Mouse (Mus musculus) thymus, adult 18-20 months (tissue): ENCODE results near the gene Tfeb.

ENCODE experiments used
- DNase-seq, 2 experiments: peaks; one replicate each; pipeline ENCODE4 v3.0.0; 2022; ENCODE audit warnings: mixed read lengths in 2 of 2

The Tfeb gene

DNA sequence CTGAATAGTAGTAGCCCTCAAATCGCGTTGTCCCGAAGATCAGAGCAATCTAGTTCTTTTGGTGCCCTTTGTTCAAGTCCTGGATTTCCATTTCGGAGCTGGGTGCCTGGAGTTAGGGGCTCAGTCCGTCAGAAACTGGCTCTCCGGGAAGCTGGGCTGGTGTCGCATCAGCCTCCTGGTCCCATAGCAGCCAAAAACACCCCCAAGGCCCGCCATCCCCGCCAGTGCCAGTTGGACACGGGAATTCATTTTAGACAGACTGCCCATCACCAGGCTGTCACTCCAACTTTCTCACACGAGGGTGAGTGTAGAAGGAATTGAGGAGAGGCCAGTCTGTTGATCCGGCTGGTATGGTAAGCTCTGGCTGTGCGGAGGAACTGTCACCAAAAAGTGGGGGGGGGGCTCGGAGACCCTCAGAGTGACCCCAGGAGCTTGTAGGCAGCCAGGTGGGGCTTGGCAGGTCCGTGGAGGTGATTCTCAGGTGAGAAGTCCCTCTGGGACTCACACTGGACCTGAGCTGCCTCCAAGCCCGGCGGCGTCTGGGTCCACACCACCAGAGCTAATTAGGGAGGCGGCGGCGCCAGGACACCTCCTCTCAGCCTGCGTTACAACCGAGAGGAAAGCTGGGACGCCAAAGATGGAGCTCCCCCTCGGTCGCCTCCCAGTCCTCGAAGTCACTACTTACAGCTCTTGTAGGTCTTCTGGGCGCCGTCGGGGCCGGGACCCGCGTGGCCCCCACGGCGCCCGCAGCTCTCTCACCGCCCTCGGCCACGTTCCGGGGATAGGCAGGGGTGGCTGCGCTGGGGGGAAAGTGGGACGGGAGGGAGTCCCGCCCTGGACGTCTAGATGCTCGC lies 97.0 kb downstream of the Tfeb start:
- no peak for DNase-seq

DNA sequence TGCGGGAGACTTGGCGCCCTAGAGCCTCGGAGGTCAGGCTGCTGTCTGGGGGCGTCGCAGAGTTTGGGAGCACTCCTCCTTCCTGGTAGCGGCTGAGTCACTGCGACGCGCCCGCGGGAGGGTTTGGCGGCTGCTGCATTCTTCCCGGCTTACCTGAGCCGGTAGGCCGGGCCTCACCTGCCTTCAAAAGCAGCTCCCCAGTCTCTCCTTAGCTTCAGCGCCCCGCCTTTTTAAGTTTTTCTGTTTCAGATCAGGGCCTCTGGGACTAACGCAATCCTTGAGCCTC lies 97.6 kb downstream of the Tfeb start, which contains the start of gene Mdfi:
Gene Mdfi (minus strand): TSS at position 210 of the 286 bp plus-strand sequence.
- no peak for DNase-seq

DNA sequence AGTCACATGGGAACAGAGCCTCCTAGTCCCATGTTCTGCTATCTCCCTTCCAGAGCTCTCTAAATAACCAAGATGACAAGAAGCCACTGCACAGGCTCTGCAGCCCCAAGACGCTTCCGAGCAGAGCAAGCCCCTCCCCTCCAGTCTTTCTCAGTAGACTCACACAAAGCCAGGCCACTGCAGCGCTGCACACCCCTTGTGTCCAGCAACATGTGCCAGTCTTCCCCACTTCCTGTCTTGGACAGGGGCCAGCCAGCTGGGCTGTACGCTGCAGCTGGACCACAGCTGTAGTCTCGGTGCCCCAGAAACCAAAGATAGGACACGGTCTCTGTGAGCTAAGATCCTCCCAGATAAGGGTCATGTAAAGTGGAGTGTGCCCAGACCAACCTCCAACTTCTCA lies 101.0 kb downstream of the Tfeb start:
- DNase-seq, result no peak

DNA sequence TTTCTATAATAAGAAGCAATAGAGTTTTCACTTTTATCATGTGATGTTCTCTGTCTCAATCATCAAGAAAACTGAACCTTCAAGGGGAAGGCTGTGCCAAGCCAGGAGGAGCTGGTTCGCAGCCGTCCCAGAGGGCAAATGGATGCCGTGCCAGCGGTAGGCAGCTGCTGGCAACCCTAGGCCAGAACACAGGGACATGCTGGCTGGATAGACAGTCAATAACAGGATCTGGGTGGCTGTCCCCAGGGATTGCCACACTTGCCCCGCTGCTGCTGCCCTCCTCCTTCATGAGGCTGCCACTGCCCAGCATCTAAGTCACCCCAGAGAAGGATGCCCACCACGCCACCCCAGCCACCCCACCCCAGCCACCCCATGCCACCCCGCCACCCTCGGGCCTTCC lies 104.7 kb downstream of the Tfeb start:
- no peak for DNase-seq
